Mouse (Mus musculus): ENCODE data around the gene Tnfsf14. TPM values are rescaled to one million over a fixed set of nuclear protein-coding genes. Genes with fewer than 3 reads are reported as not detected.

The Tnfsf14 gene
- polyA plus RNA-seq, 1 experiment from 2014 or later: 0.19 TPM

DNA sequence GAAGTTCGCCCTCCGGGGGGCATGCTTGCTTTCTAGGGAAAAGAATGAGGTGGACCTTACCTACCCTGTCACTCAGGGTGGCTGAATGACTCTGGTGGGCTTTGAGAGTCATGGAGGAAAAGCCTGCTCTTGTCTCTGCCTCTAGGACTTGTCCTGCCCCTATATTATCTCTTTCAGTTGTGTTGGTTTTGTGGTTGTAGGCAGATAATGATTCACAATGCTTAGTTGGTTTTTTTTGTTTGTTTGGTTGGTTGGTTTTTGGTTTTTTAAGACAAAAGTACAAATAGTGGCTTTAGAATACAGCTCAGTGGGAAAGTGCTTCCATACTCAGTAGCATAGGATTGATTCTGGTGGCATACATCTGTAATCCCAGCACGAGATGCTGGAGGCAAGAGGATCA lies 34.9 kb upstream of the Tnfsf14 start:
- H3K4me2 ChIP-seq (replicated peaks; ENCODE audit: low read depth, low read length): no peak overlapping the region

DNA sequence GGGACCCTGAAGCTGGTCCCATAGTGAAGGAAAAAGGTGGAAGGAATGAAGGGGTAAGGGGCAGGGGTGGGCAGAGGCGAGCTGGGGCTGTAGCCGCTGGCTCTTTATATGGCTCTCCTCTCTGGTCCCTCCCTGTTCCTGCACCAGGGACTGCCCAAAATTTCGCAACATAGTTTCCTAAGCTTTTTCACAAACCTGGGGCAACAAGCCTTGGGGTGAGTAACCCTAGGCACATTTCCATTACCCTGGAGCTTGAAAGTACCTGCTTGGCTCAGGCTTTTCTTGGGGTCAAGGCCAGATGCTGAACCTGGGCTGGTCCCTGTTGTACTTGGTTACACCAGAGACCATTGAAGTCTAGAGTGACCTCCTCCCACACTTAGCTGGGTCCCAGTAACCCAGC lies 34.0 kb upstream of the Tnfsf14 start, which contains the start of gene C3:
Gene C3, minus strand, starts transcription at position 123 of the 400 bp plus-strand sequence.
- Histone ChIP-seq H3K9ac (replicated peaks; ENCODE audit: low read length) (no peak within 1 kb of the TSS), H3K4me1 (ENCODE audit: insufficient read depth, low read length) (0 out of 2 replicates have a peak, but pooled peaks cover 5% of the 10 kb centered on the region), H3K4me2 (replicated peaks; ENCODE audit: low read depth, low read length) (no peak within 1 kb of the TSS), H3K4me3 (ENCODE audit: low read length) (no peak within 1 kb of the TSS), H3K9me3 (ENCODE audit: low read length) (no peaks in the 10 kb centered on the region), H3K27ac (ENCODE audit: low read length) (no peak within 1 kb of the TSS), H3K36me3 (ENCODE audit: insufficient read depth, low read length) (no peaks in the 10 kb centered on the region), H3K27me3 (ENCODE audit: insufficient read depth, low read length) (peaks cover 6% of the 10 kb centered on the region; the same call in 1 of the 2 replicates)
- WGBS: 83% methylated on average over 3 of the region's 3 CpGs
- ATAC-seq (ENCODE audit: low FRiP score, low TSS enrichment): no peak

More for the DNA sequence above, 34.9 kb upstream of the Tnfsf14 start:
- Histone ChIP-seq H3K9ac (replicated peaks; ENCODE audit: low read length) (no peak overlapping the region), H3K4me3 (ENCODE audit: low read length) (no peak overlapping the region), H3K27ac (ENCODE audit: low read length) (no peak overlapping the region), H3K9me3 (ENCODE audit: low read length) (no peaks in the 10 kb centered on the region), H3K36me3 (ENCODE audit: insufficient read depth, low read length) (no peaks in the 10 kb centered on the region), H3K27me3 (ENCODE audit: insufficient read depth, low read length) (peaks cover 6% of the 10 kb centered on the region; the same call in 1 of the 2 replicates), H3K4me1 (ENCODE audit: insufficient read depth, low read length) (0 out of 2 replicates have a peak, but pooled peaks cover 5% of the 10 kb centered on the region)
- no peak for ATAC-seq (ENCODE audit: low FRiP score, low TSS enrichment)
- WGBS: 82% methylated on average over 3 of the region's 3 CpGs

DNA sequence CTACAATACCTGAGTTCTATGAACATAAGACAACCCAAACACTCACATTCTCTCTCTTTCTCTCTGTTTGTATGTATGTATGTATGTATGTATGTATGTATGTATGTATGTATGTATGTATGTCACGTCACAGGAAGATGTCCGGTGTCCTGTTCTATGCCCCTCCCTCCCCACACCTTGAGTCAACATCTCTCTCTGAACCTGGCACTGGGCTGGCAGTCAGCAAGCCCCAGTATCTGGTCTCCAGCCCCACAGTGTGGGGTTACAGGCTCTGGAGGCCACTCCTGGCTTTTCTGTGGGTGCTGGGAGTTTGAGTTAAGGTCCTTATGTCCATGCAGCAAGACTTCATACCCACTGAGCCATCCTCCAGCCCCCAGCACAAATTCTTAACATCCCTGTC lies 33.5 kb upstream of the Tnfsf14 start:
- H3K9me3 ChIP-seq (ENCODE audit: low read length): no peaks in the 10 kb centered on the region
- no peaks in the 10 kb centered on the region for H3K36me3 ChIP-seq (ENCODE audit: insufficient read depth, low read length)
- WGBS: 93% methylated on average over 2 of the region's 2 CpGs
- H3K9ac ChIP-seq (replicated peaks; ENCODE audit: low read length): no peak overlapping the region
- H3K27ac ChIP-seq (ENCODE audit: low read length): no peak overlapping the region
- no peak overlapping the region for H3K4me3 ChIP-seq (ENCODE audit: low read length)
- H3K27me3 ChIP-seq (ENCODE audit: insufficient read depth, low read length): peaks cover 6% of the 10 kb centered on the region; the same call in 1 of the 2 replicates
- no peak overlapping the region for H3K4me2 ChIP-seq (replicated peaks; ENCODE audit: low read depth, low read length)
- 0 out of 2 replicates have a peak, but pooled peaks cover 5% of the 10 kb centered on the region for H3K4me1 ChIP-seq (ENCODE audit: insufficient read depth, low read length)
- ATAC-seq (ENCODE audit: low FRiP score, low TSS enrichment): no peak

DNA sequence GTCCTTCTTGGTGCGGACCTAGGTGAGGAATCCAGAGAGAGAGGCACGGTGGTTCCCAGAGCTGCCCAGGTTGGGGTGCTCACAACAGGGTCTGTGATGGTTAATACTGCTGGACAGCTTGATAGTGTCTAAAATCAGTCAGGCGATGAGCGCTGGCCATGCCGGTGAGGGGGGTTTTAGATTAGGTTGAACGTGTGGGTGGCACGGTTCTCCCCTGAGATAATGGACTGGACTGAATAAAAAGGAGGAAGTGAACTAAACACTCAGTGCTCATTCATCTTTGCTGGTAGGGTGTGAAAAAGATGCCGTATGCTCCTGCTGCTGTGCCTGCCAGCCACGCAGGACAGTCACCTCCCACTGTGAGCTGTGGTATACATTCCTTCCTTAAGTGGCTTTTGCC lies 29.3 kb upstream of the Tnfsf14 start:
- no peak for ATAC-seq (ENCODE audit: low FRiP score, low TSS enrichment)
- 47% methylated on average over 9 of the region's 9 CpGs for WGBS

DNA sequence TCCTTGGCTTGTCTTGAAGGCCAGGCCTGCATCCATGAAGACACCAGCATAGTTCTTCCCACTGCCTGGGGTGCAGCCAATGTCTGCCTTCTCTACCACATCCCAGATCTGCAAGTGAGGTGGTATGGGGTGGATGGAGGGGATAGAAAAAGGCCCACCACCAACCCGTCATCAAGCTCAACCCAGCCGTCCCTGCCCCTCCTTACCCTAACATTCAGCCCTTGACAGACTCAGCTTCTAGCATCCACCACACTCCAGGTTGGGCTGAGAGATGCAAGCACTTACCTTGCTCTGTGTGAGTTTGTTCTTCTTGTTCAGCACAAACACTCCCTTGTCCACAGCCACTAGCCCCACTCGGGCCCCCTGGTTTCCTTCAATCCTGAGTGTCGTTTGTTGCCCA lies 27.9 kb upstream of the Tnfsf14 start:
- WGBS: 59% methylated on average over 4 of the region's 4 CpGs
- Histone ChIP-seq H3K36me3 (ENCODE audit: insufficient read depth, low read length) (no peaks in the 10 kb centered on the region), H3K9me3 (ENCODE audit: low read length) (no peaks in the 10 kb centered on the region), H3K4me2 (replicated peaks; ENCODE audit: low read depth, low read length) (no peak overlapping the region), H3K9ac (replicated peaks; ENCODE audit: low read length) (no peak overlapping the region), H3K4me1 (ENCODE audit: insufficient read depth, low read length) (no peaks in the 10 kb centered on the region), H3K27me3 (ENCODE audit: insufficient read depth, low read length) (peaks cover 6% of the 10 kb centered on the region; the same call in 1 of the 2 replicates), H3K27ac (ENCODE audit: low read length) (no peak overlapping the region), H3K4me3 (ENCODE audit: low read length) (no peak overlapping the region)
- no peak for ATAC-seq (ENCODE audit: low FRiP score, low TSS enrichment)

More for the DNA sequence above, 29.3 kb upstream of the Tnfsf14 start:
- H3K27ac ChIP-seq (ENCODE audit: low read length): no peak overlapping the region
- H3K27me3 ChIP-seq (ENCODE audit: insufficient read depth, low read length): peaks cover 6% of the 10 kb centered on the region; the same call in 1 of the 2 replicates
- no peaks in the 10 kb centered on the region for H3K4me1 ChIP-seq (ENCODE audit: insufficient read depth, low read length)
- no peak overlapping the region for H3K4me3 ChIP-seq (ENCODE audit: low read length)
- H3K36me3 ChIP-seq (ENCODE audit: insufficient read depth, low read length): no peaks in the 10 kb centered on the region
- no peak overlapping the region for H3K9ac ChIP-seq (replicated peaks; ENCODE audit: low read length)
- no peak overlapping the region for H3K4me2 ChIP-seq (replicated peaks; ENCODE audit: low read depth, low read length)
- no peaks in the 10 kb centered on the region for H3K9me3 ChIP-seq (ENCODE audit: low read length)

DNA sequence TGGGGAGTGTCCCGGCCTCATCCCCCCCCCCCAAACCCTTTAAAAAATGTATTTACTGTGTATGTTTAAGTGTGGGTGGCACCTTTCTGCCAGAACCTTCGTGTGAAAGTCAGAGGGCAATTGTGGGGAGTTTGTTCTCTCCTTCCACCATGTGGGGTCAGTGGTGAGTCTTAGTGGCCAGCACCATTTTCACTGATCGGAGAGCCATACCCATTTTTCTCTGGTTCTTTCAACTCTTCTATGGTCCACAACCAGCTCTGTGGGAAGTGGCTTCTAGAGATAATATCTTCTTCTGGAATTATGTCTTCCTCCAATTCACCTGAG lies 25.9 kb upstream of the Tnfsf14 start:
- Histone ChIP-seq H3K9me3 (ENCODE audit: low read length) (no peaks in the 10 kb centered on the region), H3K4me1 (ENCODE audit: insufficient read depth, low read length) (no peaks in the 10 kb centered on the region), H3K4me2 (replicated peaks; ENCODE audit: low read depth, low read length) (no peak overlapping the region), H3K9ac (replicated peaks; ENCODE audit: low read length) (no peak overlapping the region), H3K36me3 (ENCODE audit: insufficient read depth, low read length) (no peaks in the 10 kb centered on the region), H3K4me3 (ENCODE audit: low read length) (no peak overlapping the region), H3K27ac (ENCODE audit: low read length) (no peak overlapping the region), H3K27me3 (ENCODE audit: insufficient read depth, low read length) (peaks cover under 1% of the 10 kb centered on the region; the same call in 1 of the 2 replicates)
- ATAC-seq (ENCODE audit: low FRiP score, low TSS enrichment): no peak; the same call in 1 of the 2 replicates
- 14% methylated on average over 3 of the region's 3 CpGs for WGBS

DNA sequence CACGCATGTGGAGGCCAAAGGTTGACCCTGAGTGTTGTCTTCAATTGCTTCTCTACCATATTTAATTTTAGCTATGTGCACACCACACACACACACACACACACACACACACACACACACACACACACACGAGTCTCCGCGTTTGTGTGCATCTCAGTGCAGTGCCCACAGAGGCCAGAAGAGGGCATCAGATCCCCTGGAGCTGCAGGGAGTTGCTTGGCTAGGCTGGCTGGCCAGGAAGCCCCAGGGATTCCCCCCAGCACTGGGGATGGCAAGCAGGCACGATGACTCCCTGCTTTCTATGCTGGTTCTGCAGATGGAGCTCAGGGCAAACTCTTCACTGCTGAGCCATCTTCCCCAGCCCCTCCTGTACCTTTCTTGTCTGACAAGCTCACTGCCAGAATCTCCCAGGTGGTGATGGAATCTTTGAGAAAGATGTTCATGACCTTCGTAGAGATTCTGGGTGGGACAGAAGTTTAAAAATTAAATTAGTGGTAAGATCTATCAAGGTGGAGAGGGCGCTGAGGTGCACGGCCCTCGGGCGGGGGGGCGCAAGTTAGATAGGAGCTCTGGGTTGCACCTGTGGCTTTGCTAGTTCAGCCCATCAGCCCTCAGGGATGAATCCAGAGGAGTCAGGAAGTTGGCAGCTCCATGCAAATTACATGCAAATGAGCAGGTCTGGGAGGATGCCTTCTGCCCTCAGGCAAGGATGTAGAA lies 25.3 kb upstream of the Tnfsf14 start:
- peak; percentile 31; the same call in 1 of the 2 replicates for ATAC-seq (ENCODE audit: low FRiP score, low TSS enrichment)
- no peak overlapping the region for H3K4me2 ChIP-seq (replicated peaks; ENCODE audit: low read depth, low read length)
- no peaks in the 10 kb centered on the region for H3K36me3 ChIP-seq (ENCODE audit: insufficient read depth, low read length)
- no peaks in the 10 kb centered on the region for H3K4me1 ChIP-seq (ENCODE audit: insufficient read depth, low read length)
- H3K9ac ChIP-seq (replicated peaks; ENCODE audit: low read length): no peak overlapping the region
- H3K9me3 ChIP-seq (ENCODE audit: low read length): no peaks in the 10 kb centered on the region
- no peaks in the 10 kb centered on the region for H3K27me3 ChIP-seq (ENCODE audit: insufficient read depth, low read length)
- no peak overlapping the region for H3K4me3 ChIP-seq (ENCODE audit: low read length)
- no peak overlapping the region for H3K27ac ChIP-seq (ENCODE audit: low read length)
- WGBS: 27% methylated on average over 11 of the region's 11 CpGs

DNA sequence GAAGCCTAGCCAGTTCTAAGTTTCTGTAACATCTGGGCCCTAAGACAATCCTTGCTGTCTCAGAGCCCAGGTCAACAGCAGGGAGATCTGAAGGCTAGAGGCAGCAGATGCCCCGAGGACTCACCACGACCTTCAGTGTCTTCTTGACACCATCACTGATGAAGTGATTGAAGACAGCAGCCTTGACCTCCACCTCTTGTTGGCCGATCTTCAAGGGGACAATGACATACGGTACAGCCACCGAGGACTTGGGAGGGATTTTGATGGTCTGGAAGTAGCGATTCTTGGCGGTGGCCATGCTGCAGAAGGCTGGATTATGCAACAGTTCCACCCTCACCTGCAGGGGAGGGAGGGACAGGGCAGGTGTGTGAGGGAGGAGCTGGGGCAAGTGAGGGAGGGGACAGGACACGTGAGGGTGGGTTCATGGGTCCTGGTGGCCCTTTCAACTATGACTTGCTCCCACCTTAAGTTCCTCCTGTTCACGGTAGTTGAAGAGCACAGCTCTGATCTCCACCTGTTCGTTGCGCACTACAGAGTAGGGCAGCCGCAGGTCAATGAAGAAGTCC lies 24.4 kb upstream of the Tnfsf14 start:
- no peak for ATAC-seq (ENCODE audit: low FRiP score, low TSS enrichment)
- H3K27me3 ChIP-seq (ENCODE audit: insufficient read depth, low read length): no peaks in the 10 kb centered on the region

DNA sequence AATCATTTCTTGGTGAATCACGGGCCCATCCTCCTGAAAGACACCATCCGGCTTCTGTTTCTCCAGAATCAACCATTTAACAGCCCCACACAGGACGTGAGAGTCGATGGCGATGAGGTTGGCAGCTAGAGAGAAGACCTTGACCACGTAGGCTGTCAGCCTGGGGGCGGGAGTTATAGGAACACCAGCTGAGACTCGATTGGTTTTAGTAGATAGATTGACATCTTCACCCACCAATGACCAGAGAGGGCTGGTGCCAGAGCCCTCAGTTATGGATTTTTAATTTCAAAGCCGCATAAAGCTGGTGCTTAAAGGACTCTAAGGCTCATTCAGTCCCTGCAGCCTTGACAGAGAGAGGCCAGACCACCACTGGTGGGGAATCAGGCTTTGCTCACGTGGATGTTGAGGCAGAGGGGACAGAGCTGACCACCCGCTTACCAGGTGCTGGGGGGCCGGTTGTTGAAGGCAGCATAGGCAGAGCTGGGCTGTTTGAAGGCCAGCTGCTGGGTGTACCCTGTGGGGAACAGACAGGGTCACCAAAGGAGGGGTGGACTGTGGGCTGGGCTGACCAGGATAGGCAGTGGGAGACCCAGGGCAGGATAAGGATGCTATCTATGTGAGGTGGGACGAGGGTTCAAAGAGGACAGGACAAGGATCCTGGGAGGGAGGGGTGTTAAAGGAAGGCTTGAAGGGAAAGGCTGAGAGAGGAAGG lies 20.9 kb upstream of the Tnfsf14 start:
- H3K9me3 ChIP-seq (ENCODE audit: low read length): no peaks in the 10 kb centered on the region
- 0 out of 2 replicates have a peak, but pooled peaks have one; percentile 24 for ATAC-seq (ENCODE audit: low FRiP score, low TSS enrichment)
- H3K36me3 ChIP-seq (ENCODE audit: insufficient read depth, low read length): no peaks in the 10 kb centered on the region
- H3K4me1 ChIP-seq (ENCODE audit: insufficient read depth, low read length): no peaks in the 10 kb centered on the region
- no peak overlapping the region for H3K4me3 ChIP-seq (ENCODE audit: low read length)
- no peaks in the 10 kb centered on the region for H3K27me3 ChIP-seq (ENCODE audit: insufficient read depth, low read length)
- 45% methylated on average over 13 of the region's 13 CpGs for WGBS
- H3K4me2 ChIP-seq (replicated peaks; ENCODE audit: low read depth, low read length): no peak overlapping the region
- H3K27ac ChIP-seq (ENCODE audit: low read length): no peak overlapping the region
- H3K9ac ChIP-seq (replicated peaks; ENCODE audit: low read length): no peak overlapping the region

More for the DNA sequence above, 24.4 kb upstream of the Tnfsf14 start:
- Histone ChIP-seq H3K36me3 (ENCODE audit: insufficient read depth, low read length) (no peaks in the 10 kb centered on the region), H3K9ac (replicated peaks; ENCODE audit: low read length) (no peak overlapping the region), H3K4me3 (ENCODE audit: low read length) (no peak overlapping the region), H3K4me1 (ENCODE audit: insufficient read depth, low read length) (no peaks in the 10 kb centered on the region), H3K27ac (ENCODE audit: low read length) (no peak overlapping the region), H3K9me3 (ENCODE audit: low read length) (no peaks in the 10 kb centered on the region), H3K4me2 (replicated peaks; ENCODE audit: low read depth, low read length) (no peak overlapping the region)
- 67% methylated on average over 12 of the region's 12 CpGs for WGBS

Measured in kidney, embryonic 16.5 days (tissue).